8 mouse cellular contexts compared by ENCODE assay signal in genomic region chr11:117384897-117385296, GRCm38 (mm10).
DNase-seq lines count a peak whose midpoint lies in the region; ATAC-seq and TF ChIP-seq lines count a peak whose summit lies in the region.

No protein-coding gene starts in this region.

- no peak overlapping the region for H3K27ac ChIP-seq in forebrain, embryonic 12.5 days
- H3K27ac ChIP-seq in heart, embryonic 16.5 days (ENCODE audit: low read length): no peak overlapping the region
- H3K27ac ChIP-seq in liver, embryonic 15.5 days (replicated peaks): no peak overlapping the region
- H3K27ac ChIP-seq in neural tube, embryonic 13.5 days (replicated peaks): no peak overlapping the region

- no peaks in the 10 kb centered on the region for H3K9me3 ChIP-seq in E14TG2a.4 (ENCODE audit: low read length)
- no peaks in the 10 kb centered on the region for H3K9me3 ChIP-seq in forebrain, embryonic 12.5 days
- no peaks in the 10 kb centered on the region for H3K9me3 ChIP-seq in heart, embryonic 16.5 days (replicated peaks; ENCODE audit: control insufficient read depth, low read length)
- H3K9me3 ChIP-seq in liver, embryonic 15.5 days (replicated peaks): no peaks in the 10 kb centered on the region
- no peaks in the 10 kb centered on the region for H3K9me3 ChIP-seq in neural tube, embryonic 13.5 days

- no peak overlapping the region for H3K9ac ChIP-seq in forebrain, embryonic 12.5 days
- H3K9ac ChIP-seq in heart, embryonic 16.5 days (ENCODE audit: low read length): no peak overlapping the region
- no peak overlapping the region for H3K9ac ChIP-seq in liver, embryonic 15.5 days
- no peak overlapping the region for H3K9ac ChIP-seq in neural tube, embryonic 13.5 days

- no peaks in the 10 kb centered on the region for H3K36me3 ChIP-seq in E14TG2a.4 (ENCODE audit: insufficient read depth, low read length)
- no peaks in the 10 kb centered on the region for H3K36me3 ChIP-seq in forebrain, embryonic 12.5 days (replicated peaks)
- H3K36me3 ChIP-seq in heart, embryonic 16.5 days (ENCODE audit: control insufficient read depth, insufficient read depth): no peaks in the 10 kb centered on the region
- H3K36me3 ChIP-seq in liver, embryonic 15.5 days (replicated peaks): no peaks in the 10 kb centered on the region
- no peaks in the 10 kb centered on the region for H3K36me3 ChIP-seq in neural tube, embryonic 13.5 days

- peaks cover 56% of the 10 kb centered on the region for H3K4me1 ChIP-seq in E14TG2a.4 (replicated peaks; ENCODE audit: low read depth, low read length)
- peaks cover 30% of the 10 kb centered on the region for H3K4me1 ChIP-seq in forebrain, embryonic 12.5 days
- H3K4me1 ChIP-seq in heart, embryonic 16.5 days (ENCODE audit: control insufficient read depth, insufficient read depth, low read length): peaks cover 7% of the 10 kb centered on the region; the same call in 1 of the 2 replicates
- peaks cover 3% of the 10 kb centered on the region; the same call in 1 of the 2 replicates for H3K4me1 ChIP-seq in liver, embryonic 15.5 days (replicated peaks)
- H3K4me1 ChIP-seq in neural tube, embryonic 13.5 days (replicated peaks): peaks cover 21% of the 10 kb centered on the region

- H3K4me2 ChIP-seq in forebrain, embryonic 12.5 days: 0 out of 2 replicates have a peak overlapping the region, but pooled peaks have one; percentile 9
- peak overlapping the region; percentile 30; the same call in 1 of the 2 replicates for H3K4me2 ChIP-seq in heart, embryonic 16.5 days (ENCODE audit: low read depth, low read length)
- H3K4me2 ChIP-seq in liver, embryonic 15.5 days: 0 out of 2 replicates have a peak overlapping the region, but pooled peaks have one; percentile 13
- H3K4me2 ChIP-seq in neural tube, embryonic 13.5 days: peak overlapping the region; percentile 23; the same call in 1 of the 2 replicates

- peak; percentile 92 for TF ChIP-seq CTCF in E14TG2a.4 (conservative IDR thresholded peaks at IDR 0.05; ENCODE audit: low read length)

- WGBS in forebrain, embryonic 12.5 days: 1% methylated on average over 16 of the region's 16 CpGs
- WGBS in heart, embryonic 16.5 days: under 1% methylated on average over 16 of the region's 16 CpGs
- WGBS in liver, embryonic 15.5 days (ENCODE audit: insufficient replicate concordance): 4% methylated on average over 16 of the region's 16 CpGs
- WGBS in neural tube, embryonic 13.5 days: 2% methylated on average over 16 of the region's 16 CpGs

- peak; percentile 74 for ATAC-seq in forebrain, embryonic 12.5 days (ENCODE audit: low FRiP score)
- ATAC-seq in heart, embryonic 16.5 days (replicated peaks; ENCODE audit: extremely low read depth, insufficient read depth, low FRiP score): no peak; the same call in 1 of the 2 replicates
- ATAC-seq in liver, embryonic 15.5 days (ENCODE audit: insufficient read depth): no peak
- ATAC-seq in neural tube, embryonic 13.5 days (ENCODE audit: low read depth): peak; percentile 74; the same call in 1 of the 2 replicates

- H3K4me3 ChIP-seq in E14TG2a.4 (replicated peaks; ENCODE audit: low read length): 0 out of 2 replicates have a peak overlapping the region, but pooled peaks have one; percentile 17
- no peak overlapping the region for H3K4me3 ChIP-seq in forebrain, embryonic 12.5 days (replicated peaks)
- no peak overlapping the region for H3K4me3 ChIP-seq in heart, embryonic 16.5 days (ENCODE audit: low read length)
- H3K4me3 ChIP-seq in liver, embryonic 15.5 days (replicated peaks): no peak overlapping the region
- no peak overlapping the region for H3K4me3 ChIP-seq in neural tube, embryonic 13.5 days

- peak; percentile 54 for DNase-seq in c-Kit-positive CD71-positive TER-119-negative erythroid progenitor cells, embryonic 14.5 days (ENCODE audit: low read depth)
- peak; percentile 90 to 95 for DNase-seq in kidney, postnatal 25 days
- peak; percentile 85 for DNase-seq in telencephalon, adult 2 months (ENCODE audit: low read depth, low spot score)

- peaks cover 20% of the 10 kb centered on the region for H3K27me3 ChIP-seq in E14TG2a.4 (ENCODE audit: insufficient read depth, low read length)
- peaks cover 57% of the 10 kb centered on the region for H3K27me3 ChIP-seq in forebrain, embryonic 12.5 days
- H3K27me3 ChIP-seq in heart, embryonic 16.5 days (ENCODE audit: control insufficient read depth, insufficient read depth, low read length): peaks cover 6% of the 10 kb centered on the region; the same call in 1 of the 2 replicates
- peaks cover 47% of the 10 kb centered on the region for H3K27me3 ChIP-seq in liver, embryonic 15.5 days
- H3K27me3 ChIP-seq in neural tube, embryonic 13.5 days: peaks cover 37% of the 10 kb centered on the region

Comparison
In these comparisons a context has a peak if more than half of its experiments do, and no peak if none do; other contexts are left out.
1. ATAC-seq: peak in forebrain, embryonic 12.5 days (single experiment) and neural tube, embryonic 13.5 days (single experiment); none in heart, embryonic 16.5 days (single experiment) and liver, embryonic 15.5 days (single experiment).
2. Peak in every context shown above with its lines, with median percentiles within 50 percentile points of each other: DNase-seq and H3K4me2 ChIP-seq.